Mouse (Mus musculus): Measurements from ENCODE around the gene Rcan3. TPM values are rescaled to one million over a fixed set of nuclear protein-coding genes. Genes with fewer than 3 reads are reported as not detected.

The Rcan3 gene
- total RNA-seq (2021) = 10 to 100 TPM in 1 of 2 experiments, 1 to 10 TPM in 1; 8.5 to 11.3 TPM
- 6.8 and 12.1 TPM in 2 replicates for polyA plus RNA-seq (2012; rRNA removed)
- long read RNA-seq, full-length matches to known transcripts = 5 of 9 reads
- long read RNA-seq, partial matches to known transcripts = 0 of 9 reads
- long read RNA-seq, other reads (novel, unspliced or antisense) = 4 of 9 reads

DNA sequence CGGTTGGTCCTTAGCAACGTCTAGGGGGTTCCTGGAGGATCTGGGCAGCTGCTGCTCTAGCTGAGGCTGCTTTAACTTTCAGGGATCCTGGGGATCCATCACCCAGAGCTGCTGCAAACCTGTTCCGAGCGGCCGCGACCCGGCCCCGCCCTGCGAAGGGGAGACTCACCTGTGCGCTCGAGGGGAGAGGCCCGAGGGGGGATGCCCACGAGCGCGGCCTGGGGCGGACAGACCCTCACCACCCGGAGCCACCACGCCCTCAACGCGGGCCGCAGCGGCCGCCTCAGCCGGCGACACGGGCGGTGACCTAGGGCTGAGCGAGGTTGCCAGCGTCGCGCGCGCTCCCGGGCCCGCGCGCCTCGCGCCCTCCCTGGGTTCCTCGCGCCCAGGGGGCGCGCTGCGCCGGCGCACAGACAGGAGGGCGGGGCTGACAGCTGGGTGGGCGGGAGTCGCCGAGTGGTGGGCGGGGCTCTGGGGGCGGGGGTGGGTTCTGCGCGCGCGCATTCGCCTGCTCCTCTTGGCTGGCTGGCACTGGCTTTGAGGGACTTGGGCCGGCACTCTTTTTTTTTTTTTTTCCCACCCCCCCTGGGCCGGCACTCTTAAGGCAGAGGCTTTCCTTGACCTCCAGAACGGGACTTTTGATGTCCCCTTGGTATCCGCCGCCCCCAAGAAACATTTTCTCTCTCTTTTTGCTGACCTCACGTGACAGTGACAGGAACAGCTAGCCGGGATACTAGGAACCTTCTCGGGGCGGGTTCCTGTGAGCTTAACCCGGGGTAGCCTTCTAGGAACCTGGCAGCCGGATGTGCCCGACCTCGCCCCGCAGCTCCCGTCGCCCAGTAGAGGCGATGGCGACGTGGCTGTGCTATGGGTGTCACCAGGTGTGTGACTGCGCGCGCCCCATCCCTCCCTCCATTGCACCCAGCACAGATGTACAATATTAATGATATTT is at the start of gene Rcan3:
Gene Rcan3, minus strand, starts transcription at position 411 of the 952 bp plus-strand sequence.
- peak within 1 kb of the TSS; percentile 95 for H3K4me3 ChIP-seq
- H3K79me2 ChIP-seq (replicated peaks; ENCODE audit: control insufficient read depth, insufficient read depth, low read length) = no peaks in the 10 kb centered on the region
- H3K27ac ChIP-seq = peak within 1 kb of the TSS; percentile 87
- peak; percentile 61 for TF ChIP-seq POLR2A (IDR thresholded peaks at IDR 0.05; ENCODE audit: insufficient read depth, low read depth, low read length)
- TF ChIP-seq EP300 (IDR thresholded peaks at IDR 0.05; ENCODE audit: insufficient read depth, low read depth, low read length) = no peak
- peak; percentile 31 for TF ChIP-seq CTCF (IDR thresholded peaks at IDR 0.05)
- H3K4me1 ChIP-seq (ENCODE audit: control insufficient read depth, insufficient read depth, low read length) = peaks cover 2% of the 10 kb centered on the region; the same call in 1 of the 2 replicates
- WGBS = under 1% methylated on average over 70 of the region's 79 CpGs
- peak; percentile 85 to 89 for DNase-seq
- peak within 1 kb of the TSS; percentile 92 for H3K9ac ChIP-seq (ENCODE audit: low read depth, low read length)
- H3K36me3 ChIP-seq (ENCODE audit: control insufficient read depth, insufficient read depth, low read length) = no peaks in the 10 kb centered on the region
- intact Hi-C loops (cut with DNase I) = loop anchor here (2.0 kb wide), 1 partner anchor 61 kb away; the partner anchor contains the start of genes Nipal3 and Stpg1
- no peaks in the 10 kb centered on the region for H3K27me3 ChIP-seq (ENCODE audit: control insufficient read depth, insufficient read depth, low read length)

GRCm38 (mm10) chr4:135480370-135480769 is 46.7 kb upstream of the Rcan3 start:
- H3K36me3 ChIP-seq (ENCODE audit: control insufficient read depth, insufficient read depth, low read length) = no peaks in the 10 kb centered on the region
- no peaks in the 10 kb centered on the region for H3K27me3 ChIP-seq (ENCODE audit: control insufficient read depth, insufficient read depth, low read length)
- H3K27ac ChIP-seq = no peak overlapping the region
- intact Hi-C loops (cut with DNase I) = no loop called here
- DNase-seq = no peak
- no peaks in the 10 kb centered on the region for H3K79me2 ChIP-seq (replicated peaks; ENCODE audit: control insufficient read depth, insufficient read depth, low read length)
- WGBS = 83% methylated on average over 9 of the region's 9 CpGs
- peak; percentile 15; the same call in 1 of the 2 replicates for TF ChIP-seq CTCF (IDR thresholded peaks at IDR 0.05)
- TF ChIP-seq EP300 (IDR thresholded peaks at IDR 0.05; ENCODE audit: insufficient read depth, low read depth, low read length) = no peak
- no peak overlapping the region for H3K4me3 ChIP-seq
- no peaks in the 10 kb centered on the region for H3K4me1 ChIP-seq (ENCODE audit: control insufficient read depth, insufficient read depth, low read length)
- H3K9ac ChIP-seq (ENCODE audit: low read depth, low read length) = no peak overlapping the region

GRCm38 (mm10) chr4:135477851-135478250 is 44.2 kb upstream of the Rcan3 start:
- Histone ChIP-seq H3K36me3 (ENCODE audit: control insufficient read depth, insufficient read depth, low read length) (no peaks in the 10 kb centered on the region), H3K79me2 (replicated peaks; ENCODE audit: control insufficient read depth, insufficient read depth, low read length) (no peaks in the 10 kb centered on the region), H3K27ac (no peak overlapping the region), H3K4me1 (ENCODE audit: control insufficient read depth, insufficient read depth, low read length) (no peaks in the 10 kb centered on the region), H3K27me3 (ENCODE audit: control insufficient read depth, insufficient read depth, low read length) (no peaks in the 10 kb centered on the region), H3K9ac (ENCODE audit: low read depth, low read length) (no peak overlapping the region), H3K4me3 (no peak overlapping the region)
- intact Hi-C loops (cut with DNase I) = no loop called here
- WGBS = 87% methylated on average over 10 of the region's 10 CpGs
- TF ChIP-seq CTCF (IDR thresholded peaks at IDR 0.05) (no peak), POLR2A (IDR thresholded peaks at IDR 0.05; ENCODE audit: insufficient read depth, low read depth, low read length) (no peak), EP300 (IDR thresholded peaks at IDR 0.05; ENCODE audit: insufficient read depth, low read depth, low read length) (no peak)
- DNase-seq = no peak

DNA sequence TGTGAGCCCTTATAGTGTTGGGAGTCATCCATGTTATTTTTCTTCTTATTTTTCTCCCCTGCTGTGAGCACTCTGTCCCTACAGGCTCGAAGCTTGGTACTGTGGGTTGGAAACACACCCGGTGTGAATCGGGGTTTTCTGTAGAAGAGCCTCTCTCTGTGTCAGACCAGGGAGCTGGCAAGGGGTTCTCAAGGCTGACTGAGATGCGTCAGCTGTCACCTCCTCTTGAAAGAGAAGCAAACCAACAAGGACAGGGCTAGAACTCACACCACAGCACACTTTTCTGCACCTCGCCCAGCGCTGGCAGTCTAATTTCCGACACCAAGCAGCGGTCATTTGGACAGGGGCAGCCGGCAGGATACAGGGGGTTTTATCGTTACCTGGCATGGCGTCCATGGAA is 29.8 kb upstream of the Rcan3 start:
- intact Hi-C loops (cut with DNase I) = no loop called here
- H3K79me2 ChIP-seq (replicated peaks; ENCODE audit: control insufficient read depth, insufficient read depth, low read length) = no peaks in the 10 kb centered on the region
- no peak for DNase-seq
- H3K4me1 ChIP-seq (ENCODE audit: control insufficient read depth, insufficient read depth, low read length) = no peaks in the 10 kb centered on the region
- TF ChIP-seq CTCF (IDR thresholded peaks at IDR 0.05) (no peak), POLR2A (IDR thresholded peaks at IDR 0.05; ENCODE audit: insufficient read depth, low read depth, low read length) (no peak), EP300 (IDR thresholded peaks at IDR 0.05; ENCODE audit: insufficient read depth, low read depth, low read length) (no peak)
- no peaks in the 10 kb centered on the region for H3K27me3 ChIP-seq (ENCODE audit: control insufficient read depth, insufficient read depth, low read length)
- no peak overlapping the region for H3K9ac ChIP-seq (ENCODE audit: low read depth, low read length)
- no peak overlapping the region for H3K27ac ChIP-seq
- 90% methylated on average over 11 of the region's 11 CpGs for WGBS
- H3K4me3 ChIP-seq = no peak overlapping the region
- H3K36me3 ChIP-seq (ENCODE audit: control insufficient read depth, insufficient read depth, low read length) = no peaks in the 10 kb centered on the region

DNA sequence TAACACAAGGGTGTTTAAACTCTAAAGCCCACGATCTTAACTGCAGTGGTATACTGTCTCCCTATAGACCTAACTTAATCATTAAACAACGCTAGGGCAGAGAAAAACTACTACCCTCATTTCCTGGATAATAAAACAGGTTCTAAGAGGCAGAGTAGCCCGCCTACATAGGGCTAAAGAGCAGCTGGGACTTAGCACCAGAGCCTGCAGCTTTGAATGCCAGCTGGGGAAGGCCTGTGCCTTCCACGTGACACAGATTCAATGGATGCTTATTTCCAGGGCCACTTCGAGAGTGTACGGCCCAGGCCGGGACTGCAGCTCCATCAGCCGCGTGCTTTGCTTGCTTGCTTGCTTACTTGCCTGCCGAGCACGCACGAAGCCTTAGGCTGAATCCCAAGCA is 19.9 kb upstream of the Rcan3 start:
- Histone ChIP-seq H3K27ac (peak overlapping the region; percentile 30), H3K4me3 (no peak overlapping the region), H3K27me3 (ENCODE audit: control insufficient read depth, insufficient read depth, low read length) (no peaks in the 10 kb centered on the region), H3K36me3 (ENCODE audit: control insufficient read depth, insufficient read depth, low read length) (no peaks in the 10 kb centered on the region), H3K9ac (ENCODE audit: low read depth, low read length) (no peak overlapping the region), H3K4me1 (ENCODE audit: control insufficient read depth, insufficient read depth, low read length) (peaks cover 2% of the 10 kb centered on the region), H3K79me2 (replicated peaks; ENCODE audit: control insufficient read depth, insufficient read depth, low read length) (no peaks in the 10 kb centered on the region)
- TF ChIP-seq POLR2A (IDR thresholded peaks at IDR 0.05; ENCODE audit: insufficient read depth, low read depth, low read length) (no peak), CTCF (IDR thresholded peaks at IDR 0.05) (no peak), EP300 (IDR thresholded peaks at IDR 0.05; ENCODE audit: insufficient read depth, low read depth, low read length) (no peak)
- intact Hi-C loops (cut with DNase I) = no loop called here
- 73% methylated on average over 12 of the region's 12 CpGs for WGBS
- no peak for DNase-seq

DNA sequence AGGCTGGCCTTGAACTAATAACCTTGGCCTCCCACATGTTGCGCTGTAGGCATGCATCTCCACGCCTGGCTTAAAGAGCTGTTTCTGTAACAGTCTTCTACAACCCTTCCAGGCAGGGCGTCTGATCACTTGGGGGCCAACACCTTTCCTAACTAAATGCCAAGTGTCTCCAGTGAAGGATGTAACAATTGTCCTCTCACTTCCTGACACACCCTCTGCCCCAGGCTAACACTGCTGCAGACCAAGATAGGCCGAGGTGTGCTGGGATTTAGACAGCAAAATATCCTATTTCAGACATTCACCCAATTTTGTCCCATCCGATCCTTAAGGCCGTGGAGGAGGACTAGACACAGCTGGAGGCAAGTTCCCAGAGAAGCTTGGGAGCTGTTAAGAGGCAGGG is 19.5 kb upstream of the Rcan3 start:
- intact Hi-C loops (cut with DNase I) = no loop called here
- no peak for TF ChIP-seq EP300 (IDR thresholded peaks at IDR 0.05; ENCODE audit: insufficient read depth, low read depth, low read length)
- TF ChIP-seq POLR2A (IDR thresholded peaks at IDR 0.05; ENCODE audit: insufficient read depth, low read depth, low read length) = no peak
- no peak for TF ChIP-seq CTCF (IDR thresholded peaks at IDR 0.05)
- Histone ChIP-seq H3K27ac (peak overlapping the region; percentile 30), H3K4me1 (ENCODE audit: control insufficient read depth, insufficient read depth, low read length) (peaks cover 2% of the 10 kb centered on the region), H3K9ac (ENCODE audit: low read depth, low read length) (no peak overlapping the region), H3K79me2 (replicated peaks; ENCODE audit: control insufficient read depth, insufficient read depth, low read length) (no peaks in the 10 kb centered on the region), H3K36me3 (ENCODE audit: control insufficient read depth, insufficient read depth, low read length) (no peaks in the 10 kb centered on the region), H3K27me3 (ENCODE audit: control insufficient read depth, insufficient read depth, low read length) (no peaks in the 10 kb centered on the region), H3K4me3 (no peak overlapping the region)
- no peak for DNase-seq
- 46% methylated on average over 6 of the region's 6 CpGs for WGBS

Measured in heart, adult 2 months (tissue).